Mouse (Mus musculus) G1E (cell line): ENCODE results near the gene Cmah. TPM values are rescaled to one million over a fixed set of nuclear protein-coding genes. Genes with fewer than 3 reads are reported as not detected.

Experiments used
- ATAC-seq: 2 replicates; pipeline ENCODE4 v1.8.0; 2016; ENCODE audit warnings: mild to moderate bottlenecking; ENCODE audit not compliant: insufficient number of reproducible peaks, poor library complexity, low FRiP score, severe bottlenecking; ENCODE audit errors: extremely low read depth
- DNase-seq: peaks from one replicate; pipeline ENCODE4 v3.0.0; 2012; ENCODE audit warnings: low spot score
- H3K27me3 ChIP-seq: 2 replicates; pipeline ENCODE4 v1.6.1; 2012; ENCODE audit warnings: mild to moderate bottlenecking, low read length, inconsistent platforms; ENCODE audit not compliant: insufficient read depth
- H3K36me3 ChIP-seq: replicated peaks from 2 replicates; pipeline ENCODE3; 2012; ENCODE audit warnings: mild to moderate bottlenecking, inconsistent platforms
- H3K4me1 ChIP-seq: 2 replicates; pipeline ENCODE4 v1.6.1; 2012; ENCODE audit warnings: low read depth, low read length, inconsistent platforms, mixed read lengths; ENCODE audit not compliant: insufficient read depth
- H3K4me3 ChIP-seq: 2 replicates; pipeline ENCODE4 v1.5.1; 2012; ENCODE audit warnings: low read depth, mild to moderate bottlenecking, inconsistent platforms, low read length, moderate library complexity, mixed read lengths
- H3K9me3 ChIP-seq: replicated peaks from 2 replicates; pipeline ENCODE4 v1.6.1; 2012; ENCODE audit warnings: inconsistent platforms
- CTCF ChIP-seq: IDR thresholded peaks from 2 replicates; pipeline ENCODE4 v1.5.1; 2012; ENCODE audit warnings: low read depth, low read length, inconsistent platforms, mixed read lengths
- GATA1 ChIP-seq: IDR thresholded peaks from 2 replicates; pipeline ENCODE4 v1.6.1; 2012; ENCODE audit warnings: borderline replicate concordance, low read length, inconsistent platforms, mixed read lengths
- GATA2 ChIP-seq: IDR thresholded peaks from 2 replicates; pipeline ENCODE4 v1.6.1; 2012; ENCODE audit warnings: low read depth, low read length, inconsistent platforms, borderline replicate concordance
- POLR2AphosphoS5 ChIP-seq: IDR thresholded peaks from 2 replicates; pipeline ENCODE4 v1.6.1; 2012; ENCODE audit warnings: low read depth, low read length, inconsistent platforms; ENCODE audit not compliant: insufficient replicate concordance
- TAL1 ChIP-seq: conservative IDR thresholded peaks from 2 replicates; pipeline ENCODE4 v1.6.1; 2012; ENCODE audit warnings: low read depth, low read length, inconsistent platforms, mixed read lengths
- polyA plus RNA-seq: library from polyadenylated mRNA; stranded (reverse); fragments of >175 nt; gene quantifications from 2 replicates; pipeline ENCODE4 v1.2.3, GENCODE M21; 2012
- total RNA-seq, 2 experiments: library from RNA; stranded (forward) in 1 of 2; stranded (reverse) in 1 of 2; fragments of 200-1000 nt in 1 of 2; fragments of >200 nt in 1 of 2; fragmentation: Nextera tagmentation in 1 of 2; gene quantifications; 2 replicates each; pipeline ENCODE4 v1.2.3; 2014 to 2017

Gene Cmah
- total and polyA plus RNA-seq, 3 experiments, result 0.16 to 0.23 TPM; not detected in 1

- TF ChIP-seq TAL1 (no peak), GATA2 (no peak), POLR2AphosphoS5 (no peak), CTCF (no peak), GATA1 (no peak)
- ATAC-seq, result no peak
- 0 out of 2 replicates have a peak, but pooled peaks cover 2% of the 10 kb centered on the region for H3K9me3 ChIP-seq
- H3K4me3 ChIP-seq, result no peak overlapping the region
- no peaks in the 10 kb centered on the region for H3K4me1 ChIP-seq
- DNase-seq, result no peak
- no peaks in the 10 kb centered on the region; the same call in 1 of the 2 replicates for H3K27me3 ChIP-seq
- no peaks in the 10 kb centered on the region for H3K36me3 ChIP-seq
These were observed 197.3 kb downstream of the Cmah start for GRCm38 (mm10) chr13:24524468-24524867.

GRCm38 (mm10) chr13:24525551-24525950 is 198.3 kb downstream of the Cmah start:
- no peaks in the 10 kb centered on the region for H3K36me3 ChIP-seq
- H3K9me3 ChIP-seq, result 0 out of 2 replicates have a peak, but pooled peaks cover 2% of the 10 kb centered on the region
- H3K4me1 ChIP-seq, result no peaks in the 10 kb centered on the region
- DNase-seq (no peak), ATAC-seq (no peak)
- no peak overlapping the region for H3K4me3 ChIP-seq
- H3K27me3 ChIP-seq, result no peaks in the 10 kb centered on the region; the same call in 1 of the 2 replicates
- TF ChIP-seq CTCF, result no peak
- TF ChIP-seq TAL1, result no peak
- TF ChIP-seq GATA1, result no peak
- no peak for TF ChIP-seq POLR2AphosphoS5
- no peak for TF ChIP-seq GATA2

DNA sequence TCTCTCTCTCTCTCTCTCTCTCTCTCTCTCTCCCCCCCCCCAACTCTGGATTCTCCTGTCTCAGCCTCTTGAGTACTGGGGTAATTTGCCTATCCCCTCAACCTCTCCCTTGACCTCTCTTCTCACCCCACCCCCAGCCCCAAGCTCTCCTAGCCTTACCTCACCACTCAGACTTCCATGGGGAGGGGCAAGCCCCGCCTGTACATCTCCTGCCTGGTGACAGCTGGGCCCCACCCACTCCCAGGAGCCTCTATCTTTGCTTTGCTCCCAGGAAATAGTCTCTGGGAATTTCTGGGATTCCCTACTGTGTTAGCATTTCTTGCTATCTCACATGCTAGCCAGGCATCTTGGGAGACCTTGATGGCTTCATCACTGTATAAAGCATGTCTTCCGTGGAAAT is 199.7 kb downstream of the Cmah start:
- Histone ChIP-seq H3K4me1 (no peaks in the 10 kb centered on the region), H3K27me3 (no peaks in the 10 kb centered on the region), H3K9me3 (0 out of 2 replicates have a peak, but pooled peaks cover 2% of the 10 kb centered on the region), H3K4me3 (no peak overlapping the region), H3K36me3 (no peaks in the 10 kb centered on the region)
- TF ChIP-seq CTCF, result no peak
- TF ChIP-seq GATA1, result no peak
- no peak for TF ChIP-seq POLR2AphosphoS5
- TF ChIP-seq TAL1, result no peak
- TF ChIP-seq GATA2, result no peak
- ATAC-seq (no peak), DNase-seq (no peak)

Other genes starting within 250 kb of the Cmah start
- 1.3 and 1.9 TPM in 2 replicates for gene Carmil1, start 46.6 kb upstream of the Cmah start, total RNA-seq (2014; fragmentation: Nextera tagmentation)
- gene Carmil1, start 46.6 kb upstream of the Cmah start, total RNA-seq (2017), result 0.41 and 0.55 TPM in 2 replicates
- 0.10 TPM in 2 replicates for gene Carmil1, start 46.6 kb upstream of the Cmah start, polyA plus RNA-seq